Mouse (Mus musculus): ENCODE results near the gene Itga11. TPM values are rescaled to one million over a fixed set of nuclear protein-coding genes. Genes with fewer than 3 reads are reported as not detected.

Gene Itga11
- polyA plus RNA-seq, 1 experiment from 2014 or later, result not detected

DNA sequence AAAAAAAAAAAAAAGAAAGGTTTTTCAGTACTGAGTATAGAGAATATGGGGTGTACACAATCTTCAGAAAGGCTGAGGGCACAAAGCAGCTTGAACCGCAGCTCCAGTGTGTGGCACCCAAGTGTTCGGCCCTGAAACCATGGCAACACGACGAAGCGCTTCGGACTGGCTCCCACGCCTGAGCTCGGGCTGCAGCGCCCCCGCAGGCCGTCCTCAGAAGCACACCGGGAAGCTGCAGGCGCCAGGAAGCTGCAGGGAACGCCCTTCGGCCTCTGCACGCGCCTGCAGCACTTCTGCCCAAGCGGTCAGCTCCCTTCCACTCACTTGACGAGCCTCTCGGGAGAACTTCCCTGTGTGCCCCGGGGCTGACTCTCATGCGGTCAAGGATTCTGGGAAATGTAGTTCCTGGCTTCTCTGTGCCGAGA, 151.0 kb downstream of the Itga11 start:
- H3K36me3 ChIP-seq (ENCODE audit: inconsistent target), result no peaks in the 10 kb centered on the region
- peak overlapping the region; percentile 49 for H3K27ac ChIP-seq
- WGBS (ENCODE audit: missing documents), result under 1% methylated on average over 23 of the region's 23 CpGs
- peak overlapping the region; percentile 14; the same call in 1 of the 2 replicates for H3K4me3 ChIP-seq (ENCODE audit: inconsistent target)
- H3K79me2 ChIP-seq (ENCODE audit: inconsistent target), result no peaks in the 10 kb centered on the region

DNA sequence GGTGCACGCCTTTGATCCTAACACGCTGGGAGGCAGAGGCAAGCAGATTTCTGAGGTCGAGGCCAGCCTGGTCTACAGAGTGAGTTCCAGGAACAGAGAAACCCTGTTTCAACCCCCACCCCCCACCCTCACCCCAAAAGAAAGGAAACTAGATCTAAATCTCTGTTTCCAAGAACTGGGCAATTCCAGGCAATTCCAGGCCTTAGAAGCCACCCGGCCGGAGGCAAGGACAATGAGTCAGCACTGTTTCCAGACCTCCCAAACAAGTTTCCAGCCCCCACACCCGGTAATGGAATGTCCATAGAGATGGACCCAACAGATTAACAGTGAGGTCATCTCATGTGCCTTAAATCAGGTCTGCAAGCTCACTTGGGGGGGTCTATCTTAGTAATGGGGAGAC, 152.3 kb downstream of the Itga11 start:
- Histone ChIP-seq H3K27ac (peak overlapping the region; percentile 49), H3K36me3 (ENCODE audit: inconsistent target) (no peaks in the 10 kb centered on the region), H3K4me3 (ENCODE audit: inconsistent target) (no peak overlapping the region), H3K79me2 (ENCODE audit: inconsistent target) (no peaks in the 10 kb centered on the region)
- WGBS (ENCODE audit: missing documents), result 88% methylated on average over 6 of the region's 6 CpGs

Other genes starting within 250 kb of the Itga11 start
- gene Coro2b, start 140.8 kb upstream of the Itga11 start, polyA plus RNA-seq (2018), result 2.4 to 5.9 TPM (median 3.3 TPM) in 3 replicates
- gene Fem1b, start 134.1 kb downstream of the Itga11 start, polyA plus RNA-seq (2018), result 38.2 to 44.0 TPM (median 38.7 TPM) in 3 replicates
- gene Cln6, start 161.0 kb downstream of the Itga11 start, polyA plus RNA-seq (2018), result 44.8 to 72.8 TPM (median 61.4 TPM) in 3 replicates
- 0.62 to 1.1 TPM (median 0.63 TPM) in 3 replicates for gene Calml4, start 180.3 kb downstream of the Itga11 start, polyA plus RNA-seq (2018)

Measured in macrophage (primary cell).